Mouse (Mus musculus): ENCODE data around the gene Safb2. TPM values are rescaled to one million over a fixed set of nuclear protein-coding genes. Genes with fewer than 3 reads are reported as not detected.

The Safb2 gene
- polyA plus RNA-seq, 1 experiment, result 99.5 TPM

- no peak overlapping the region for H3K4me3 ChIP-seq (replicated peaks; ENCODE audit: extremely low read depth, low read depth, low read length)
- H3K4me1 ChIP-seq (ENCODE audit: control insufficient read depth, insufficient read depth, low read length), result peaks cover 15% of the 10 kb centered on the region
- TF ChIP-seq CTCF (IDR thresholded peaks at IDR 0.05; ENCODE audit: insufficient read depth, low read length), result no peak
- TF ChIP-seq POLR2A (IDR thresholded peaks at IDR 0.05; ENCODE audit: borderline replicate concordance, extremely low read depth, low read depth, low read length), result no peak
- no peak for DNase-seq
- 67% methylated on average over 2 of the region's 2 CpGs for whole genome bisulfite sequencing
Observed at GRCm38 (mm10) chr17:56611323-56611722, 26.9 kb upstream of the Safb2 start.

GRCm38 (mm10) chr17:56609452-56610171 is 25.2 kb upstream of the Safb2 start, which contains the start of gene 2410015M20Rik:
2410015M20Rik (minus strand) TSS chr17:56609771.
- TF ChIP-seq POLR2A (IDR thresholded peaks at IDR 0.05; ENCODE audit: borderline replicate concordance, extremely low read depth, low read depth, low read length), result peak; percentile 67
- no peak for TF ChIP-seq CTCF (IDR thresholded peaks at IDR 0.05; ENCODE audit: insufficient read depth, low read length)
- peaks cover 15% of the 10 kb centered on the region for H3K4me1 ChIP-seq (ENCODE audit: control insufficient read depth, insufficient read depth, low read length)
- peak; percentile 91 for DNase-seq
- peak within 1 kb of the TSS; percentile 92 for H3K4me3 ChIP-seq (replicated peaks; ENCODE audit: extremely low read depth, low read depth, low read length)
- WGBS, result under 1% methylated on average over 44 of the region's 44 CpGs

- Histone ChIP-seq H3K4me1 (ENCODE audit: control insufficient read depth, insufficient read depth, low read length) (peaks cover 9% of the 10 kb centered on the region), H3K4me3 (replicated peaks; ENCODE audit: extremely low read depth, low read depth, low read length) (no peak overlapping the region)
- no peak for DNase-seq
- 42% methylated on average over 5 of the region's 5 CpGs for WGBS
- TF ChIP-seq CTCF (IDR thresholded peaks at IDR 0.05; ENCODE audit: insufficient read depth, low read length) (no peak), POLR2A (IDR thresholded peaks at IDR 0.05; ENCODE audit: borderline replicate concordance, extremely low read depth, low read depth, low read length) (no peak)
Observed at GRCm38 (mm10) chr17:56608699-56609098, 24.3 kb upstream of the Safb2 start.

GRCm38 (mm10) chr17:56607521-56608062 is 23.2 kb upstream of the Safb2 start:
- no peak for DNase-seq
- WGBS, result 74% methylated on average over 3 of the region's 3 CpGs
- no peak for TF ChIP-seq POLR2A (IDR thresholded peaks at IDR 0.05; ENCODE audit: borderline replicate concordance, extremely low read depth, low read depth, low read length)
- TF ChIP-seq CTCF (IDR thresholded peaks at IDR 0.05; ENCODE audit: insufficient read depth, low read length), result no peak

DNA sequence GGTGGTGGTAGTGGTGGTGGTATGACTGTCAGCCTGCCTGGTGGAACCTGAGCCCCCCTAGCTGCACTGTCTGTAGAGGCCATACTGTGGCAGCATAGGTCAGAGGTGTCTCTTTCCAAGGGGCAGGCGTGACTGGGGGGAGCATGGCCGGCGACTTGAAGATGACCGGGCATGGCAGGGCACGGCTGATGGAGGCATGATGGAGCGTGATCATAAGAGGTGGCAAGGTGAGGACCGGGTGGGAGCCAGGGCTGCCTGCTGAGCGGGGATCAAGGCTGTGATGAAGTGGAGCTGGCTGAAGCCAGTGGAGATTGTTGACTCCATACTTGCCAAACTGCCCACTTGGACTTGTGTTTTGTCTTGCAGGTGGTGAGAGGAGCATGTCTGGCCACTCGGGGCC is 21.0 kb upstream of the Safb2 start:
- TF ChIP-seq CTCF (IDR thresholded peaks at IDR 0.05; ENCODE audit: insufficient read depth, low read length) (no peak), POLR2A (IDR thresholded peaks at IDR 0.05; ENCODE audit: borderline replicate concordance, extremely low read depth, low read depth, low read length) (no peak)
- WGBS, result 82% methylated on average over 9 of the region's 9 CpGs
- DNase-seq, result no peak
- Histone ChIP-seq H3K4me3 (replicated peaks; ENCODE audit: extremely low read depth, low read depth, low read length) (no peak overlapping the region), H3K4me1 (ENCODE audit: control insufficient read depth, insufficient read depth, low read length) (peaks cover 7% of the 10 kb centered on the region)

More at GRCm38 (mm10) chr17:56607521-56608062, 23.2 kb upstream of the Safb2 start:
- Histone ChIP-seq H3K4me1 (ENCODE audit: control insufficient read depth, insufficient read depth, low read length) (peaks cover 9% of the 10 kb centered on the region), H3K4me3 (replicated peaks; ENCODE audit: extremely low read depth, low read depth, low read length) (no peak overlapping the region)

DNA sequence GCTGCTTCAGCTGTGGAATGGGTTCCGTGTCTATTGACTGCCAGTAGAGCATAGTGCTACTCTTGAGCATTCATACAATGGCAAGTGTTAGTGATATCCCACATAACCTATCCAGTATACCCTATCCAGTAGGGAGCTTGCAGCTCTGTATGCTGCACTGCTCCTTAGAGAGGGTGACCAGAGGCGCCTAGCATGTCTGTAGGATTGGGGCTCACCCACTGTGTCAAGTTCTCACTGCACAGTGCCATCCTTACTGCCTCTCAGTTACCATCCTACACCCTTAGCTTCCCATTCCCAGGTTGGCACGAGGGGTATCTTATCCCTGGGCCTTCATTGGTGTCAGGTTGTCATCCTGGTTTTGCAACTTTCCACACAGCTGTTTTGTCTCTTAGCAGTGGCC is 20.0 kb upstream of the Safb2 start:
- TF ChIP-seq POLR2A (IDR thresholded peaks at IDR 0.05; ENCODE audit: borderline replicate concordance, extremely low read depth, low read depth, low read length) (no peak), CTCF (IDR thresholded peaks at IDR 0.05; ENCODE audit: insufficient read depth, low read length) (no peak)
- no peak for DNase-seq
- Histone ChIP-seq H3K4me1 (ENCODE audit: control insufficient read depth, insufficient read depth, low read length) (peaks cover 3% of the 10 kb centered on the region; the same call in 1 of the 2 replicates), H3K4me3 (replicated peaks; ENCODE audit: extremely low read depth, low read depth, low read length) (no peak overlapping the region)
- 83% methylated on average over 3 of the region's 3 CpGs for WGBS

DNA sequence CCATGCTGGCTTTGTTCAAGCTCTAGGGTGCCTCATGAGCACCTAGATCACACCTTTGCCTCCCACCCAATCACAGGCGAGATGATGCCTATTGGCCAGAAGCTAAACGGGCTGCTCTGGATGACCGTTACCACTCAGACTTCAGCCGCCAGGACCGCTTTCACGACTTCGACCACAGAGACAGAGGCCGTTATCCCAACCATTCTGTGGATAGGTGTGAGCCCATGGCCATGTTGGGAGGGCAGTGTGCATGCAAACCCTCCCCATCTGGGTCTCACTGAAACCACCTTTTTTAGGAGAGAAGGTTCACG is 19.6 kb upstream of the Safb2 start:
- WGBS, result 86% methylated on average over 9 of the region's 9 CpGs
- TF ChIP-seq POLR2A (IDR thresholded peaks at IDR 0.05; ENCODE audit: borderline replicate concordance, extremely low read depth, low read depth, low read length), result no peak
- TF ChIP-seq CTCF (IDR thresholded peaks at IDR 0.05; ENCODE audit: insufficient read depth, low read length), result no peak
- DNase-seq, result no peak

DNA sequence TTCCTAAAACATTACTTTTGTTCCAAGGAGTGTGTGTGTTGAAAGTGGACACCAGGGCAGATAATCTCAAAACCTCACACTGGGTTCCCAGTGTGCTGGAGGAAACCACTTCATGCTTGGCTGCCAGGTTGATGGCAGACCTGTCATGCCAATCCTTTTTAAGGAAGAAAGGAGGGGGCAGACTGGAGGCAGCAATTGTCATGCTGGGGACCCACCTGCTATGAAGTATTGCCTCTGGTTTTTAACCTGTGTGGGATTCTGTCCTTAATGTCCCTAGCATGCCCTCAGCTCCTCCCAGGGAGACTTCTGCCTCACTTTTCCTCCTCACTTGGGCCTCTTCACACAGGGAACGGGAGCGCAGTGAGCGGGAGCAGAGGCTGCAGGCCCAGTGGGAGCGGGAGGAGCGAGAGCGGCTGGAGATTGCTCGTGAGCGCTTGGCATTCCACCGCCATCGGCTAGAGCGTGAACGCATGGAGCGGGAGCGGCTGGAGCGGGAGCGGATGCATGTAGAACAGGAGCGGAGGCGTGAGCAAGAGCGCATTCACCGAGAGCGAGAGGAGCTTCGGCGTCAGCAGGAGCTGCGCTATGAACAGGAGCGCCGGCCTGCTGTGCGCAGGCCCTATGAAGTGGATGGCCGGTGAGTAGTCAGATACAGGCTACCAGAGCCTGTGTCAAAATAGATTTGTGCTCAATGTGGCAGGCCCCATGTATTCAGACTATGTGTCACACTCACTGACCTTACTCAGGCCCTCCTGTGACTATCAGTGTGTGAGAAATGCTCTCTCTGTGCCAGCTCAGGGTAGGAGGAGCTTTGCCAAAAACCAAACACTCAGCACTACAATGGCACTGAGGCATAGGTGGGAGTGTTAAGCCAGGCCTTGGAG is 19.0 kb upstream of the Safb2 start:
- DNase-seq, result no peak
- Histone ChIP-seq H3K4me3 (replicated peaks; ENCODE audit: extremely low read depth, low read depth, low read length) (no peak overlapping the region), H3K4me1 (ENCODE audit: control insufficient read depth, insufficient read depth, low read length) (no peaks in the 10 kb centered on the region)
- WGBS, result 95% methylated on average over 28 of the region's 28 CpGs
- TF ChIP-seq POLR2A (IDR thresholded peaks at IDR 0.05; ENCODE audit: borderline replicate concordance, extremely low read depth, low read depth, low read length) (no peak), CTCF (IDR thresholded peaks at IDR 0.05; ENCODE audit: insufficient read depth, low read length) (no peak)

More for the DNA sequence above, 19.6 kb upstream of the Safb2 start:
- Histone ChIP-seq H3K4me3 (replicated peaks; ENCODE audit: extremely low read depth, low read depth, low read length) (no peak overlapping the region), H3K4me1 (ENCODE audit: control insufficient read depth, insufficient read depth, low read length) (peaks cover 3% of the 10 kb centered on the region; the same call in 1 of the 2 replicates)

DNA sequence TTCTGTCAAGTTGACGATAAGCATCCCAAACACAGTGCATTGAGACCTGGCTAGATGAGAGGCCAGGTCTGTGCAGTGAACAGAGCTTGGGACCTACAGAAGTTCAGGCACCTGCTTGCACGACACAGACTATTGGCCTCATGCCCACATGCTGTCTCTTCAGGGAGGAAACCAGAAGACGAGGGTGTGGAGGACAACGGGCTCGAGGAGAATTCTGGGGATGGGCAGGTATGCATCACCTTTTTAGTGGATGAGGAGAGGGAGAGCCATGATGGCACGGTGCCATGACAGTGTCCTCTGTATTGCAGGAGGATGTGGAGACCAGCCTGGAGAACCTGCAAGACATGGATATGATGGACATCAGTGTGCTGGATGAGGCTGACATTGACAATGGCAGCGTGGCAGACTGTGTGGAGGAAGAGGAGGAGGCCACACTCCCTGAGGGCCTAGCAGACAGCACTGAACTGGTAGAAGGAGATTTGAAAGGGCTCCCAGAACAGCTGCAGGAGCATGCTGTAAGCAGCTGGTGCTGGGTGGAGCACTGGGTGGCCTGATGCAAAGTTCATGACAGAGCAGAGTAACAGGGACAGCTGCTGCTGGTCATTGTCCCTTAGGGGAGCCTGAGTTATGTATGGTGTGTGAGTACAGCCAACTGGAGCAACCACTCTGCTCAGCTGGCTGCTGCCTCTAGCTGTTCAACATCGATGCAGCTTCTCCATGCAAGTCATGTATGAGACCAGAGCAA is 9.3 kb upstream of the Safb2 start:
- Histone ChIP-seq H3K4me1 (ENCODE audit: control insufficient read depth, insufficient read depth, low read length) (peaks cover 2% of the 10 kb centered on the region; the same call in 1 of the 2 replicates), H3K4me3 (replicated peaks; ENCODE audit: extremely low read depth, low read depth, low read length) (no peak overlapping the region)
- 67% methylated on average over 8 of the region's 8 CpGs for WGBS
- TF ChIP-seq POLR2A (IDR thresholded peaks at IDR 0.05; ENCODE audit: borderline replicate concordance, extremely low read depth, low read depth, low read length), result no peak
- TF ChIP-seq CTCF (IDR thresholded peaks at IDR 0.05; ENCODE audit: insufficient read depth, low read length), result no peak
- no peak for DNase-seq
